Mouse (Mus musculus) limb, embryonic 13.5 days (tissue): ENCODE results near the gene Trpm5. TPM values are rescaled to one million over a fixed set of nuclear protein-coding genes. Genes with fewer than 3 reads are reported as not detected.

Source experiments
- ATAC-seq: fragments of 200-750 bp; cut with Nextera tagmentation; 2 replicates; pipeline ENCODE4 v1.8.0; 2017; ENCODE audit warnings: low read depth, moderate number of reproducible peaks, moderate TSS enrichment; ENCODE audit not compliant: low FRiP score
- H3K27ac ChIP-seq: fragments of 300-500 bp; sonication (generic); 2 replicates; pipeline ENCODE4 v1.5.1; 2015; ENCODE audit warnings: inconsistent platforms, mild to moderate bottlenecking, moderate library complexity
- H3K27me3 ChIP-seq: fragments of 300-500 bp; sonication (generic); 2 replicates; pipeline ENCODE4 v1.6.1; 2015; ENCODE audit warnings: mild to moderate bottlenecking, inconsistent platforms
- H3K36me3 ChIP-seq: fragments of 300-500 bp; sonication (generic); 2 replicates; pipeline ENCODE4 v1.6.1; 2015; ENCODE audit warnings: inconsistent platforms, mild to moderate bottlenecking, moderate library complexity
- H3K4me1 ChIP-seq: fragments of 300-500 bp; sonication (generic); 2 replicates; pipeline ENCODE4 v1.6.1; 2015; ENCODE audit warnings: inconsistent platforms
- H3K4me2 ChIP-seq: fragments of 300-500 bp; sonication (generic); replicated peaks from 2 replicates; pipeline ENCODE4 v1.6.1; 2015; ENCODE audit warnings: inconsistent platforms, mild to moderate bottlenecking, moderate library complexity
- H3K4me3 ChIP-seq: fragments of 300-500 bp; sonication (generic); 2 replicates; pipeline ENCODE4 v1.5.1; 2015; ENCODE audit warnings: moderate library complexity, mild to moderate bottlenecking, inconsistent platforms
- H3K9ac ChIP-seq: fragments of 300-500 bp; sonication (generic); 2 replicates; pipeline ENCODE4 v1.6.1; 2015; ENCODE audit warnings: mild to moderate bottlenecking, inconsistent platforms
- H3K9me3 ChIP-seq: fragments of 300-500 bp; sonication (generic); 2 replicates; pipeline ENCODE4 v1.6.1; 2016; ENCODE audit warnings: inconsistent platforms
- WGBS: fragments of 180-500 bp; shearing (Covaris S2); methylation state at CpG from one replicate; pipeline ENCODE4 v1.1.7; 2015; 5-methylcytosine and 5-hydroxymethylcytosine counted together
- polyA plus RNA-seq: library from polyadenylated mRNA; unstranded; fragments of >200 nt; fragmentation: Nextera tagmentation; extraction: Ambion mirVana; gene quantifications from 2 replicates; pipeline ENCODE4 v1.2.1, GENCODE M21; 2015

Gene Trpm5
- polyA plus RNA-seq, 1 experiment from 2014 or later, result 22.1 TPM

- H3K27ac ChIP-seq, result no peak overlapping the region
- no peaks in the 10 kb centered on the region for H3K36me3 ChIP-seq
- WGBS, result 48% methylated on average over 1 of the region's 1 CpGs
- no peak overlapping the region for H3K4me2 ChIP-seq
- H3K9ac ChIP-seq, result no peak overlapping the region
- H3K9me3 ChIP-seq, result no peaks in the 10 kb centered on the region
- 0 out of 2 replicates have a peak, but pooled peaks have one; percentile 6 for ATAC-seq
- peaks cover 9% of the 10 kb centered on the region for H3K4me1 ChIP-seq
- H3K4me3 ChIP-seq, result no peak overlapping the region
- H3K27me3 ChIP-seq, result peaks cover 5% of the 10 kb centered on the region; the same call in 1 of the 2 replicates
Observed at GRCm38 (mm10) chr7:143095554-143095907, 1.1 kb upstream of the Trpm5 start.

- H3K9ac ChIP-seq, result no peak overlapping the region
- H3K36me3 ChIP-seq, result no peaks in the 10 kb centered on the region
- no peak overlapping the region for H3K4me2 ChIP-seq
- no peak for ATAC-seq
- no peaks in the 10 kb centered on the region for H3K9me3 ChIP-seq
- 72% methylated on average over 3 of the region's 3 CpGs for WGBS
- H3K4me1 ChIP-seq, result peaks cover 9% of the 10 kb centered on the region
- H3K27me3 ChIP-seq, result no peaks in the 10 kb centered on the region
- no peak overlapping the region for H3K4me3 ChIP-seq
- H3K27ac ChIP-seq, result no peak overlapping the region
Observed at GRCm38 (mm10) chr7:143093847-143094246, 595 bp downstream of the Trpm5 start.

- H3K4me1 ChIP-seq, result peaks cover 41% of the 10 kb centered on the region
- 15% methylated on average over 4 of the region's 4 CpGs for WGBS
- no peaks in the 10 kb centered on the region for H3K9me3 ChIP-seq
- ATAC-seq, result peak; percentile 96
- no peaks in the 10 kb centered on the region for H3K27me3 ChIP-seq
- H3K9ac ChIP-seq, result peak overlapping the region; percentile 71
- H3K4me2 ChIP-seq, result peak overlapping the region; percentile 70
- peak overlapping the region; percentile 40 for H3K4me3 ChIP-seq
- peak overlapping the region; percentile 98 for H3K27ac ChIP-seq
- peaks cover 14% of the 10 kb centered on the region for H3K36me3 ChIP-seq
Observed at GRCm38 (mm10) chr7:143087070-143087579, 7.3 kb downstream of the Trpm5 start.

GRCm38 (mm10) chr7:143086366-143086765 is 8.1 kb downstream of the Trpm5 start:
- H3K36me3 ChIP-seq, result peaks cover 22% of the 10 kb centered on the region
- peak overlapping the region; percentile 71 for H3K9ac ChIP-seq
- no peaks in the 10 kb centered on the region for H3K9me3 ChIP-seq
- WGBS, result 38% methylated on average over 2 of the region's 2 CpGs
- H3K27ac ChIP-seq, result peak overlapping the region; percentile 98
- H3K4me1 ChIP-seq, result peaks cover 41% of the 10 kb centered on the region
- H3K27me3 ChIP-seq, result no peaks in the 10 kb centered on the region
- peak overlapping the region; percentile 40 for H3K4me3 ChIP-seq
- ATAC-seq, result peak; percentile 6; the same call in 1 of the 2 replicates
- peak overlapping the region; percentile 70 for H3K4me2 ChIP-seq

DNA sequence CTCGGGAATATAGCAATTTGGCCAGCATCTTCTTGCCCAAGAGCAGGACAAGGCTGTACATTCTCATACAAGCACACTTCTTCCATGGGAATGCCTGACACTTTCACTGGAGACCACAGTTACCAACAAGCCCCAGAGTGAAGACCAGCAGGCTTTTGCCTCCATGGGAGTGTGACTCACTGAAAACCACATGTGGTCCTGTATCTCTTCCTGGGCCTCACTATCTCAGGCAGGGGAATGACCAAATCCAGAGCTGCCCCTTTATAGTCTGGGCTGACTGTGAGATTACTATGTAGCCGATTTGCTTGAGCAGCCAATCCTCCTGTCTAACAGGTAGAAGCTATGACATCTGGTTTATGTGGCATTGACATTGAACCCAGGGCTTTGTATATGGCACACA is 10.7 kb downstream of the Trpm5 start:
- Histone ChIP-seq H3K9ac (no peak overlapping the region), H3K4me3 (no peak overlapping the region), H3K9me3 (no peaks in the 10 kb centered on the region), H3K4me2 (no peak overlapping the region), H3K27me3 (no peaks in the 10 kb centered on the region), H3K27ac (no peak overlapping the region), H3K4me1 (peaks cover 39% of the 10 kb centered on the region), H3K36me3 (peaks cover 48% of the 10 kb centered on the region)
- ATAC-seq, result no peak
- WGBS, result 74% methylated on average over 2 of the region's 2 CpGs

DNA sequence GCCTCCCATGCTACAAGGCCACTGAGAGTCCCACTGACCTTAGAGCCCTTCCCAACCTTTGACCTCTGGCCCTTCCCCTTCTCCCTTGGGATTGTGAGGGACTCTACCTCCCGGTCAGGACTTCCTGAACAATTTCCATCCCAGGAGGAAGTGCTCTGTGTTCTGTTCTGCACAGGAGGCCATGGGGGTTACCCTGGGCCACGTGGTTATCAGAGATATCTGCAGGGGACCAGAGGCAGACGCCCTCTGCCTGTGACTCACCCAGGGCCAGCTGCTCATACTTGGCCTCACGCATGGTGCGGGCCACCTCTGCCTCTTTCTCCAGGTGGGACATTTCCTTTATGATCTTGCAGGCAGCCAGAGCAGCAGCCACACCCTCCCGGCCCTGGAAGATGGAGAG is 12.4 kb downstream of the Trpm5 start:
- H3K27ac ChIP-seq, result no peak overlapping the region
- no peak overlapping the region for H3K4me3 ChIP-seq
- ATAC-seq, result no peak
- no peaks in the 10 kb centered on the region for H3K27me3 ChIP-seq
- no peak overlapping the region for H3K9ac ChIP-seq
- 68% methylated on average over 6 of the region's 6 CpGs for WGBS
- H3K4me2 ChIP-seq, result no peak overlapping the region
- no peaks in the 10 kb centered on the region for H3K9me3 ChIP-seq
- peaks cover 64% of the 10 kb centered on the region for H3K36me3 ChIP-seq
- peaks cover 22% of the 10 kb centered on the region for H3K4me1 ChIP-seq

GRCm38 (mm10) chr7:143077351-143077750 is 17.1 kb downstream of the Trpm5 start:
- Histone ChIP-seq H3K27me3 (no peaks in the 10 kb centered on the region), H3K4me3 (no peak overlapping the region), H3K4me2 (no peak overlapping the region), H3K9ac (no peak overlapping the region), H3K4me1 (no peaks in the 10 kb centered on the region), H3K9me3 (no peaks in the 10 kb centered on the region), H3K27ac (no peak overlapping the region), H3K36me3 (peaks cover 81% of the 10 kb centered on the region)
- no peak for ATAC-seq
- WGBS, result 63% methylated on average over 2 of the region's 2 CpGs

DNA sequence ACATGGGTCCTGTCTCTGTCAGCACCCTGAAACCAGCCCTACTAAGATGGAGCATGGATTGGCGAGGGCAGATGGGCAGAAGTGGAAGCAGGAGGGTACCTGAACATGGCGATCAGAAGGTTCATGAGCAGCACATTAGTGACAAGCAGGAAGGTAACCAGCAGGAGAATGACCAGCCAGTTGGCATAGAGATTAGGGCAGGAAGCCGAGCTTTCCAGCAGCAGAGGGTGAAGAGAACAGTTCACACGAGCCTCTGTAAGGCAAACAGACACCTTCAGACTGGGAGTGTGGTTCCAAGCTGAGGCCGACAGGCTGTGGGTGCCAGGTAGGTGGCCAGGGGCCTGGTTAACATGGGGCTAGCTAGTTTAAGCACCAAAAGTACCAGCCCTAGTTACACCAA is 19.0 kb downstream of the Trpm5 start:
- Histone ChIP-seq H3K4me3 (no peak overlapping the region), H3K4me2 (no peak overlapping the region), H3K4me1 (peaks cover 12% of the 10 kb centered on the region), H3K9me3 (no peaks in the 10 kb centered on the region), H3K27ac (no peak overlapping the region), H3K9ac (no peak overlapping the region), H3K27me3 (no peaks in the 10 kb centered on the region), H3K36me3 (peaks cover 76% of the 10 kb centered on the region)
- WGBS, result 69% methylated on average over 5 of the region's 5 CpGs
- ATAC-seq, result no peak

GRCm38 (mm10) chr7:143073086-143073485 is 21.4 kb downstream of the Trpm5 start:
- no peaks in the 10 kb centered on the region for H3K9me3 ChIP-seq
- peaks cover 56% of the 10 kb centered on the region for H3K36me3 ChIP-seq
- H3K9ac ChIP-seq, result no peak overlapping the region
- no peak overlapping the region for H3K4me3 ChIP-seq
- no peak overlapping the region for H3K4me2 ChIP-seq
- no peak overlapping the region for H3K27ac ChIP-seq
- no peaks in the 10 kb centered on the region for H3K27me3 ChIP-seq
- ATAC-seq, result no peak
- H3K4me1 ChIP-seq, result peaks cover 24% of the 10 kb centered on the region
- 61% methylated on average over 1 of the region's 1 CpGs for WGBS

- Histone ChIP-seq H3K4me2 (no peak overlapping the region), H3K36me3 (peaks cover 56% of the 10 kb centered on the region), H3K4me3 (no peak overlapping the region), H3K4me1 (peaks cover 28% of the 10 kb centered on the region), H3K27me3 (no peaks in the 10 kb centered on the region), H3K9me3 (no peaks in the 10 kb centered on the region), H3K9ac (no peak overlapping the region), H3K27ac (no peak overlapping the region)
- no peak for ATAC-seq
- WGBS, result 91% methylated on average over 5 of the region's 5 CpGs
Observed at GRCm38 (mm10) chr7:143072605-143073004, 21.8 kb downstream of the Trpm5 start.

GRCm38 (mm10) chr7:143070506-143071070 is 23.9 kb downstream of the Trpm5 start:
- peaks cover 65% of the 10 kb centered on the region for H3K36me3 ChIP-seq
- WGBS, result 91% methylated on average over 10 of the region's 10 CpGs

DNA sequence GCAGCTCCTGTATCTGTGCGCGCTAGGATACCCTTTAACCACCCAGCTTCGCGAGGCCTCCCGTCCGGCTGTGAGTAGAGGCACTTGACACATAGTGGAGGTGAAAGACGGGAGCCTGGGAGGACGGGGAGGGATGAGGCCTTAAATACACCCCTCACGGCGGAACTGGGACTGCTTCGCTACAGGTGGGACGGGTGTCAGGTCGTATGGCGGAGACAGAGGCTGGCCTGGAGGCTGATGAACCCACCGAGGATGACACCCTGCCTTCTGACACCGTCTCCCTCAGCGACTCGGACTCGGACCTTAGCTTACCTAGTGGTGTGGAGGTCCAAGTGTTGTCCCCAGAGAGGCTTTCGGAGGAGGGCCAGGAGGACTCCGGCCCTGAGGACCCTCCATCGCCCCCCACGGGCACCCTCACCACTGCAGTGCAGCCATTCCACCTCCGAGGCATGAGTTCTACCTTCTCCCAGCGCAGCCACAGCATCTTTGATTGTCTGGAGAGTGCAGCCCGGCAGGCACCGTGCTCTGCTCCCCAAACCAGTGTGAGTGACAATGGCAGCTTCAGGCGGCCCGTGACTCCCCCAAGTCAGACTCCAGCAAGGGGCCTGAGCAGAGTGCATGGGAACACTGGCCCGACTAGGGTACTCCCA is 24.6 kb downstream of the Trpm5 start:
- Histone ChIP-seq H3K27me3 (no peaks in the 10 kb centered on the region), H3K27ac (peak overlapping the region; percentile 97), H3K4me2 (peak overlapping the region; percentile 99), H3K9me3 (no peaks in the 10 kb centered on the region), H3K4me1 (peaks cover 28% of the 10 kb centered on the region), H3K36me3 (peaks cover 65% of the 10 kb centered on the region), H3K4me3 (peak overlapping the region; percentile 86), H3K9ac (peak overlapping the region; percentile 94)
- WGBS, result 13% methylated on average over 30 of the region's 30 CpGs
- no peak for ATAC-seq

More at GRCm38 (mm10) chr7:143070506-143071070, 23.9 kb downstream of the Trpm5 start:
- no peaks in the 10 kb centered on the region for H3K9me3 ChIP-seq
- no peaks in the 10 kb centered on the region for H3K27me3 ChIP-seq
- H3K27ac ChIP-seq, result no peak overlapping the region; the same call in 1 of the 2 replicates
- peak overlapping the region; percentile 99 for H3K4me2 ChIP-seq
- H3K4me1 ChIP-seq, result peaks cover 28% of the 10 kb centered on the region
- ATAC-seq, result no peak
- peak overlapping the region; percentile 86 for H3K4me3 ChIP-seq
- H3K9ac ChIP-seq, result peak overlapping the region; percentile 94
